Mouse (Mus musculus) frontal cortex, postnatal 14 days (tissue): ENCODE measurements around the gene Mief1.
A peak's percentile ranks its signal among the peaks of the same experiment; 100 is the strongest.

Source experiments
- DNase-seq, 2 experiments: peaks; one replicate each; pipeline ENCODE4 v3.0.0; 2022; ENCODE audit warnings: low spot score in 2 of 2

Mief1 gene

DNA sequence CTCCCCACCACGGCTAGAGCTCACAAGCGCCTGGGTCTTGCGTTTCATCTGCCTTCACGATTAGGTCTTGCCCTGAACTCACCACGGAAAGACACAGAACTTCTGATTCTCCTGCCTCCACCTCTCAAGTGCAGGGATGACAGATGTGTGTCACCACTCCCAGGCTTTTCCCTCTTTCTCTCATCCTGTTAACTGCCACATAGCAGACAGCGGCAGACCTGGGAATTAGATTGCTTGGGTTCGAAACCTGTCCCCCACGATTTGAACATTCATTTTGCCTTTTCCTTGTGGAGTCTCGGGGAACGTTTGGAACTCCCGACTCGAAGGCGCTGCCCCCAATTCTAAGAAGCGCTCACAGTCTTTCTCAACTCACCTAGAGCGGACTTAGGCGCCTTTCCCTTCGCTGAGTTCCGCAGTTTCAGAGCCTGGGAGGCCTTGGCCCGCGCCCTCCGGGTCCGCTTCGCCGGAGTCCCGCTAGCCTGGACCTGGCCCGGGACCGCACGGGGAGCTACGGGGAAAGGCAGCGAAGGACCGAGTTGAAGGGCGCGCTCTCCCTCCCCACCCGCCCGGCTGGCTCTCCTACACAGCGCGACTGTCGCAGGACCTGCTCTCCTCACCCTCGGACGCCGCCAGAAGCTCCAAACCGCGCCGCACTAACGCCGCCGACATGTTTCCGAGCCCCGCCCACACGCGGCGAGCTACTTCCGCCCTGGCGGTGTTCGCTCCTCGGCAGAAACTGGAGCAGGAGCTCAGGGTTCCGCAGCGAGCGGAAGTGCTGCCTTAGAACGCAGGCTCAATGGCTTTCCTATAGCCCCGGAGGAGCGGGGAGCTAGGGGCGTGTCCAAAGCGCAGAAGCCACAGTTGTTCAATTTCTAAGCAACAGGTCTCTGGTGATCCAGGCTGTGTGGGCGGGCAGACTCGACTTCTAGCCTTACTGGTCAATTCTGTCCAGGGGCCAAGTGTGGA, 30.1 kb downstream of the Mief1 start, which contains the start of gene Rps19bp1:
Gene Rps19bp1 (minus strand): TSS at position 706 of the 966 bp plus-strand sequence.
- peak; percentile 77 to 83 for DNase-seq

DNA sequence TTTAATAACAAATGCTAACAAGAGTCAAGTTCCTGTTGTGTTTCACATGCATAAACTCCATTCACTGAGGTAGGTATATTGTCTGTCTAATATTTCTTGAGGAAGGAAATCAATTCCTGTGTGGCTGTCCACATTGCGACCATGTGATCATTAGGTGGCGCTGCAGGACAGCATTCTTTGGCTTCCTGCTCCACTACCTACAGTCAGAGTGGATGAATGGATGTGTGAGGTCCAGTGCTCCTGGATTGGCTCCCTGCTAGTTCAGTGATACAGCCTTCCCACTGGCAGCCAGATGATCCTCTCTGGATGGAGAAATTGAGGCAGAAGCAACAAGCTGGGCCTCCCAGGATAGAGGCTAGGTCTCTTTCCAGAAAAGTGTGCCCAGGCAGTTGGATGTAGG, 32.5 kb downstream of the Mief1 start:
- DNase-seq: peak; percentile 69 to 71

DNA sequence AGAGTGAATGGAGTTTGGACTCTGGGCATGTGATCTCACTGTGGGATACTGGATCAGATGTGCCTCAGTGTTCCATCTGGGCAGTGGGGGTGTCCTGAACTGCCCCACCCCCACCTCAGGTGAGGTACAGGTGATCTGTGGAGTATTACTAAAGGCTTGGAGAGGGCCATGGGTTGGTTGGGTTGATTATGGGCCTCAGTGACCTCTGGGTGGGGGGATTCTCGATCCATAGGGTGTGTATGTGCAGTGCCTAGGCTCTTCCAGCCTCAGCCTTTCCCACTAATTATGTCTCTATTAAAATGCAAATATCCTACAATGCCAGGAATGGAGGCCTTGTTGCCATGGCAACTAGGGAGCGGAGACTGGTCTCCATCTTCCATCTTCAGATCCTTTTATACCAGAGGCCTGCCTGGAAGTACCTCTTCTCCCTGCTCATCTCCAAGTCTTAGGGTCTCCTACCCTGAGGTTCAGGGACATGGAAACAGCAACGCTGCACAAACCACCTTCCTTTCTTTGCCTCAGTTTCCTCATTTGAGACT, 38.1 kb downstream of the Mief1 start:
- DNase-seq: no peak

DNA sequence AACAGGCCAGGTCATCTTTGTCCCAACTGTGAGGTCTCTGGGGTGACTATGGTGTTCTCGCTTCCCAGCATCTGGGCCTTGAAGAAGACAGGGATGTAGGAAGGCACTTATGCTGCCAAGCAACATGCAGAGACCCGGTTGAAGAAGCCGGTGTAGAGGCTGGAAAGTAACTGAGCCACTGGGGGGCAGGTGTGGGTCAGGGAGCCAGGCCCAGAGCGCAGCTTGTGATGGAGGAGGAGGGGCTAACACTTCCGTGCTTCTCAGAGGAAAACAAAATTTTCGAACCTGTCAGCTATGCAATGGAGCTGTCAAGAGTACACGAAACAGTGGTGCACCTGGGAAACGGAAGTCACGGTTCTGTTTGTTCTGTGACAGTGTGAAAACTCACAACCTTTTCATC, 43.3 kb downstream of the Mief1 start:
- DNase-seq: no peak

DNA sequence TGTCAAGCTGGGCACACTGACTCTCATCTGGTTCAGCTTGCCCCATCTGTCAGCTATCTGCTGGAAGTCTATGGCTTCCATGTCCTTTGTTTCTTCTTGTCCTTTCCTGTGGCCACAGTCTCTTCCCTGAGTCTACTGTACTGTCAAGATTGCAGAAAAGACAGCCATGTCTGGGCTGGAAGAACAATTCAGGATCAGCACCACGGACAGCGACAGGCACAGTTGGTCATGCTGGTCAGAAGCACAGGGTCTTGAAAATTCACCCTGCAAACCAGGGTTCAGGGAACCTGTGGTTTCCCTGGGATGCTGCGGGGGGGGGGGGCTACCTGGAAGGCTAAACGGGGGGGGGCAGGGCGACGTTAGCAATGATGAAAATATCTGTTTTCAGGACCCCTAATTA, 43.8 kb downstream of the Mief1 start:
- DNase-seq: no peak

DNA sequence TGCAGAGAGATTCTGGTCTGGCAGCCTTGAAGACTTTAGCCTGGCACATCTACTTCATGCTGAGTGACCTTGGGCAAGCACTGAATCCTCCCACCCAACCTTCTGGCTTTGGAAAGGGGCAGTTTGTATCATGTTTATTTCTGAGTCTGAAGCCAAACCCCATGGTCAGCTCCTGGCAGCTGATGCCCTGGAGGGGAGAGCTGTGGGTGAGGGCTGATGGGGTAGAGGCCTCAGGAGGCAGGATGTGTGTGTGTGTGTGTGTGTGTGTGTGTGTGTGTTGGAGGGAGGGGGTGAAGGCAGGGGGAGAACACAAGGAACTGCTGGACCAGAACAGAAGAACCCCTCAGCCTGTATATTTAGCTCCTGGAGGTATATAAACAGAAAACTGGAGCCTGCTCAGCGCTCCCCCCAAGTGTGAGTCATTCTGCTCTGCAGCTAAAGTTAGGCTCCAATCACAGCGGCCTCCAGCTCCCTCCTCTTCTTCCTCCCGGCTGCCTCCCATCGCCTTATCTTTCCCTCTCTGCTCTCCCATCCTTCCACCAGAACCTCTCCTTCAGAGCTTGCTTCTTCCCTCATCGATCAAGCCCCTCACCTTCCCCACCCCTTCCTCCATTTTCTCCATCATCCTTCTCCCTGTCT, 44.4 kb downstream of the Mief1 start:
- peak in 1 of 2 experiments; percentile 68 for DNase-seq

DNA sequence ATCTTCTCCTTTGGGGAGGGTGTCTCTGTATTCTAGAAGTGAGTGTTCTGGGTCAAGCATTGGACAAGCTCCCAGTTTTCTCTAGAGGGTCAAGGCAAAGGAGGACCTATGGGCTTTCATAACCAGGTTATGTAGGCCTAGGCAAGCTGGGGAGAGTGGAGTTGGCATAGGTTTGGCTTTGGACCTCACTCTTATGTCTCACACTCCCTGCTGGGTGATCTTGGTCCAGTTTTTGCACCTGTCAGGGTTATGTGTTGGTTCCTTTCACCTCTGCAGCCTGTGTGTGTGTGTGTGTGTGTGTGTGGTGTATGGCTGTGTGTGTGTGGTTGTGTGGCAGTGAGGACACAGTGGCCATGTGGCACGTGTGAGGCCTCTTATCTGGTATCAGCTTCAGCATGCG, 45.2 kb downstream of the Mief1 start:
- DNase-seq: no peak

DNA sequence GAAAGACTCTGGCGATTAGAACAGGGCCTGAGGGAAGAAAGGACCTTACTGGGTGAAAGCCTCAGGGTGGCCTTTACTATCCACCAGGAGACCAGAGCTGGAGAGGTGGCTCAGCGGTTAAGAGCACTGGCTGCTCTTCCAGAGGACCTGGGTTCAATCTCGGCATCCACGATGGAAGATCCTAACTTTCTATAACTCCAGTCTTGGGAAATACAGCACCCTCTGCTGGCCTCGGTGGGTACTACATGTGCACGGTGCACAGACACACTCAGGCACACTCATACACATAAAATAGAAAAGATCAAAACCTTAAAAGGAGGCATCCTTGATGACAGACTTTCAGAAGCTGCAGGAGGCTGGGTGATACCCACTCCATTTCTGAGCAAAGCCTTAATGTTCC, 46.8 kb downstream of the Mief1 start:
- DNase-seq: no peak

DNA sequence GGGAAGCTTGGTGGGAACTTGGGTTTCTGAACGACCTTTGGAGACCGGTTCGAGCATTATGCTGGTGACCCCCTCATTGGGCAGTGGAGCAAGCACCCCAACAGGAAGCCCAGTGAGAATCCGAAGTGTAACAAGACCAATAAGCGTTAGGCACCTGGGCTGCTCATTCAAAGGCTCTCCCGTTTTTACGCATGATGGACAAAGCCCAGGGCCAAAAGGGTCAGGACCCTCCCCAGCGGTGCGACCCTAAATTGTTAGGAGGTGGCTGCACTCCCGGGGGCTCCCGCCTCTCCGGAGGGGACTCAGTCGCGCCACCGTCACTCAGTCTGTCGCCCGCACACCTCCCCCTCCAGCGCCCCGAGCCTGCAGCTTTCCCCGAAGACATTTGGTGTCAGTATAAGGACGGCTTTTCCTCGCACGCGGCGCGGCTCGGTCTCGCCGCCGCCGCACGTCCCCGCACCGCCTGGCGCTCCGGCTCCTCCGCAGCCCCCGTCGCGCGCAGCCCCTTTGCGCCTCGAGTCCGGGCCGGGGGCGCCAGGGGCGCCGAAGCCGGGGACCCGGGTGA, 53.1 kb downstream of the Mief1 start, which contains the start of gene Cacna1i:
Gene Cacna1i (plus strand): TSS at position 388 of the 565 bp plus-strand sequence.
- DNase-seq: peak in 1 of 2 experiments; percentile 62

DNA sequence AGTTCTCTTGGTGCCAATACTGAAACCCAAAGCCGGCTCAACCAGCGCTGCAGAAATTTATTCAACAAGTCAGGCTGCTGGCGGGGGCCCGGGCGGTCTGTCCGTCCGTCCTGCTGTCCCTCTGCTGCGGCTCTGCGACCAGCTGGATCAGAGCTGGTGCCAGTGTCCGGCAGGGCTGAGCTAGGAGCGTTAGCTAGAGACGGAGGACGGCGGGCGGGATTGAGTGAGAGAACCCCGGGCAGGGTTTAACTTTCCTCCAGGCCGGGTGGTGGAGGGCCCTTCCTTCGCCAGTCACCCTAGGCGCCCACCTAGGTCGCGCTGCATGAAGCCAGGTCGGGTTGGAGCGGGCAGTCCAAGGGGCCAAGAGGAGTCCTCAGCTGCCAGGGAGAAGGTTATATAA, 54.2 kb downstream of the Mief1 start:
- DNase-seq: no peak

DNA sequence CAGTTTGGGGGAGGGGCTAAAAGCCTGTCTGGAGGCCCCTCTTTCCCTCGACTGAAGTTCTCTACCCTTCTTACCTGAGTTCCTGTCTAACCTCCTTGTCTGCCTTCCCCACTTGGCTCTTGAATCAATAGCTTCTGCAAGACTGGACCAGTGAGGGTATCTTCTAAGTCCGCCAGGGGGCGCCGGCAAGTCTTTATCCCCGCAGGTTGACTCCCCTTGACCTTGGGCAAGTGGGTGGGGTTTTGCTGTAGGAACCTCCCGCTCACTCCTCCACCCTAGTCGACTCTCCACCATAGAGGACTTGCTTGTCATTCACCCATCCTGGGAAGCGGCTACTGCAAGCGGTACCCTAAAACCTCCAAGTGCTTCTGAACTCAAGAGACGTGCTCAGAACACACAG, 55.6 kb downstream of the Mief1 start:
- DNase-seq: peak; percentile 66 to 68

DNA sequence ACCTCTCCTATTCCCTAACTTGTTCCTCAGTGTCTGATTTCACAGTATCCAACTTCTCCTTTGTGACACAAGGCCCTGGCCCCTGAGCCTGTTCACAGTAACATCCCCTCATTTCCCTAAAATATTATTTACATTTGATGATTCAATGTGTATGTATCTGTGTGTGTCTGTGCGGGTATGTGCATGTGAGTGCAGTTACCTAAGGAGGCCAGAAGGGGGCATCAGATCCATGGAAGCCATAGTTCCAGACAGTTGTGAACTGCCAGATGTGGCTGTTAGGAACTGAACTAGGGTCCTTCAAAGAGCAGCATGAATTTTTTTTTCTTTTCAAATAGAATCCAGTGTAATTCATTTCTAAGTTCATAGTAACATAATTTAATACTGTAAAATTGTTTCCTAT, 63.3 kb downstream of the Mief1 start:
- DNase-seq: no peak
